In genomic region chr2:104027458-104028138, GRCm38 (mm10) we compare ENCODE assay signal across 8 mouse cellular contexts. TPM values are rescaled to one million over a fixed set of nuclear protein-coding genes. Genes with fewer than 3 reads are reported as not detected.
DNase-seq lines count a peak whose midpoint lies in the region; ATAC-seq lines count a peak whose summit lies in the region.

Gene Fbxo3, plus strand, starts transcription at chr2:104027721.

- peak; percentile 87 for DNase-seq in CD4-positive, CD25-positive, alpha-beta regulatory T cell, adult 2 months (ENCODE audit: low read depth, low spot score)
- peak; percentile 78 for DNase-seq in c-Kit-negative CD71-positive TER-119-positive erythroid progenitor cells, embryonic 14.5 days (ENCODE audit: low read depth, low spot score)
- peak; percentile 90 for DNase-seq in forebrain, embryonic 10.5 days (ENCODE audit: extremely low spot score, low spot score)
- peak; percentile 94 for DNase-seq in kidney, postnatal 14 days
- peak; percentile 79 for DNase-seq in naive thymus-derived CD4-positive, alpha-beta T cell, adult 2 months (ENCODE audit: low read depth)
- DNase-seq in splenic B cell, adult 2 months (ENCODE audit: low read depth, low spot score) = peak; percentile 86

- H3K27me3 ChIP-seq in forebrain, embryonic 10.5 days (ENCODE audit: poor library complexity, severe bottlenecking) = no peaks in the 10 kb centered on the region
- H3K27me3 ChIP-seq in heart, embryonic 14.5 days (ENCODE audit: control insufficient read depth, insufficient read depth, low read length) = no peaks in the 10 kb centered on the region
- H3K27me3 ChIP-seq in liver, embryonic 12.5 days (replicated peaks) = 0 out of 2 replicates have a peak, but pooled peaks cover 3% of the 10 kb centered on the region
- H3K27me3 ChIP-seq in splenic B cell, adult 2 months (ENCODE audit: control insufficient read depth, insufficient read depth, low read length, poor library complexity, severe bottlenecking) = no peaks in the 10 kb centered on the region

- H3K36me3 ChIP-seq in forebrain, embryonic 10.5 days (replicated peaks) = peaks cover 12% of the 10 kb centered on the region
- H3K36me3 ChIP-seq in heart, embryonic 14.5 days (ENCODE audit: control insufficient read depth, insufficient read depth, low read length) = peaks cover 9% of the 10 kb centered on the region; the same call in 1 of the 2 replicates
- H3K36me3 ChIP-seq in liver, embryonic 12.5 days = peaks cover 23% of the 10 kb centered on the region
- H3K36me3 ChIP-seq in splenic B cell, adult 2 months (ENCODE audit: control insufficient read depth, insufficient read depth, low read length, poor library complexity, severe bottlenecking) = no peaks in the 10 kb centered on the region

- ATAC-seq in heart, embryonic 14.5 days (ENCODE audit: insufficient number of reproducible peaks, insufficient read depth, low FRiP score, low read depth) = peak; percentile 93
- peak; percentile 93 for ATAC-seq in liver, embryonic 12.5 days

- no peaks in the 10 kb centered on the region for H3K9me3 ChIP-seq in forebrain, embryonic 10.5 days
- no peaks in the 10 kb centered on the region for H3K9me3 ChIP-seq in heart, embryonic 14.5 days (ENCODE audit: control insufficient read depth, low read length)
- no peaks in the 10 kb centered on the region for H3K9me3 ChIP-seq in liver, embryonic 12.5 days (replicated peaks)

- peaks cover 29% of the 10 kb centered on the region for H3K4me1 ChIP-seq in forebrain, embryonic 10.5 days
- peaks cover 2 to 26% of the 10 kb centered on the region in 2 experiments; a peak in 3 of 4 replicates for H3K4me1 ChIP-seq in heart, embryonic 14.5 days (ENCODE audit: control insufficient read depth in 2 of 2, insufficient read depth in 2 of 2, low read length in 2 of 2)
- peaks cover 34% of the 10 kb centered on the region for H3K4me1 ChIP-seq in liver, embryonic 12.5 days

- 1% methylated on average over 43 of the region's 44 CpGs for WGBS in forebrain, embryonic 10.5 days
- under 1% methylated on average over 32 of the region's 44 CpGs for WGBS in heart, embryonic 14.5 days
- WGBS in liver, embryonic 12.5 days (ENCODE audit: insufficient replicate concordance) = 7% methylated on average over 39 of the region's 44 CpGs

- H3K27ac ChIP-seq in forebrain, embryonic 10.5 days = peak within 1 kb of the TSS; percentile 95
- peak within 1 kb of the TSS; percentile 44 to 81 for H3K27ac ChIP-seq in heart, embryonic 14.5 days (replicated peaks in 1 of 2; ENCODE audit: control insufficient read depth in 1 of 2, insufficient read depth in 1 of 2, low read depth in 2 of 2, low read length in 2 of 2)
- H3K27ac ChIP-seq in liver, embryonic 12.5 days = peak within 1 kb of the TSS; percentile 94

- peak within 1 kb of the TSS; percentile 97 for H3K4me3 ChIP-seq in forebrain, embryonic 10.5 days
- peak within 1 kb of the TSS; percentile 82 to 97 for H3K4me3 ChIP-seq in heart, embryonic 14.5 days (ENCODE audit: control insufficient read depth in 1 of 2, insufficient read depth in 1 of 2, low read depth in 1 of 2, low read length in 2 of 2)
- peak within 1 kb of the TSS; percentile 97 for H3K4me3 ChIP-seq in liver, embryonic 12.5 days

- peak within 1 kb of the TSS; percentile 92 for H3K4me2 ChIP-seq in heart, embryonic 14.5 days (ENCODE audit: low read length)
- peak within 1 kb of the TSS; percentile 79 for H3K4me2 ChIP-seq in liver, embryonic 12.5 days

- peak within 1 kb of the TSS; percentile 99 for H3K9ac ChIP-seq in heart, embryonic 14.5 days (ENCODE audit: low read length)
- H3K9ac ChIP-seq in liver, embryonic 12.5 days = peak within 1 kb of the TSS; percentile 99

RNA-seq across cellular contexts. Expression of gene Fbxo3, which starts in this region (rescaled TPM):
- 47.8 and 48.3 TPM in 2 replicates for polyA plus RNA-seq in forebrain, embryonic 10.5 days (2016; fragmentation: Nextera tagmentation; extraction: Ambion mirVana)
- polyA plus RNA-seq in heart, embryonic 14.5 days (2014; fragmentation: Nextera tagmentation; extraction: Ambion mirVana) = 43.5 and 44.9 TPM in 2 replicates
- polyA plus RNA-seq in liver, embryonic 12.5 days (2016; fragmentation: Nextera tagmentation; extraction: Ambion mirVana) = 60.1 and 62.2 TPM in 2 replicates

Comparison
In these comparisons a context has a peak if more than half of its experiments do, and no peak if none do; other contexts are left out.
1. Peak in every context shown above with its lines: DNase-seq, ATAC-seq, H3K4me3 ChIP-seq and H3K27ac ChIP-seq.